Comparison of ENCODE assay signal across 8 mouse cellular contexts in genomic region chr2:60881571-60882041, GRCm38 (mm10).
DNase-seq lines count a peak whose midpoint lies in the region; ATAC-seq and TF ChIP-seq lines count a peak whose summit lies in the region.

No protein-coding gene starts in this region.

- no peak; the same call in 1 of the 2 replicates for ATAC-seq in heart, embryonic 14.5 days (ENCODE audit: insufficient number of reproducible peaks, insufficient read depth, low FRiP score, low read depth)
- no peak for ATAC-seq in embryonic facial prominence, embryonic 14.5 days (ENCODE audit: low read depth)
- ATAC-seq in limb, embryonic 13.5 days (ENCODE audit: low FRiP score, low read depth) = no peak
- ATAC-seq in stomach, embryonic 16.5 days (ENCODE audit: insufficient read depth, low FRiP score) = no peak

- no peak for TF ChIP-seq CTCF in C2C12 (IDR thresholded peaks at IDR 0.05; ENCODE audit: control insufficient read depth, insufficient read depth, insufficient read length)

- H3K9me3 ChIP-seq in heart, embryonic 14.5 days (ENCODE audit: control insufficient read depth, low read length) = no peaks in the 10 kb centered on the region
- no peaks in the 10 kb centered on the region for H3K9me3 ChIP-seq in embryonic facial prominence, embryonic 14.5 days (ENCODE audit: control insufficient read depth, low read length)
- 0 out of 2 replicates have a peak, but pooled peaks cover 4% of the 10 kb centered on the region for H3K9me3 ChIP-seq in limb, embryonic 13.5 days
- H3K9me3 ChIP-seq in stomach, embryonic 16.5 days (replicated peaks; ENCODE audit: control insufficient read depth, low read length) = no peaks in the 10 kb centered on the region

- H3ac ChIP-seq in C2C12 (ENCODE audit: control insufficient read depth, insufficient read length, low read depth) = peak overlapping the region; percentile 99

- peak overlapping the region; percentile 97 for H3K9ac ChIP-seq in heart, embryonic 14.5 days (ENCODE audit: low read length)
- peak overlapping the region; percentile 96 for H3K9ac ChIP-seq in embryonic facial prominence, embryonic 14.5 days (ENCODE audit: low read depth, low read length)
- peak overlapping the region; percentile 96 for H3K9ac ChIP-seq in limb, embryonic 13.5 days
- H3K9ac ChIP-seq in stomach, embryonic 16.5 days (ENCODE audit: low read length) = peak overlapping the region; percentile 97

- peak overlapping the region; percentile 98 to 99 for H3K4me3 ChIP-seq in heart, embryonic 14.5 days (ENCODE audit: control insufficient read depth in 1 of 2, insufficient read depth in 1 of 2, low read depth in 1 of 2, low read length in 2 of 2)
- peak overlapping the region; percentile 69 for H3K4me3 ChIP-seq in C2C12 (ENCODE audit: insufficient read depth, poor library complexity, severe bottlenecking)
- peak overlapping the region; percentile 84 for H3K4me3 ChIP-seq in embryonic facial prominence, embryonic 14.5 days (ENCODE audit: low read depth, low read length)
- peak overlapping the region; percentile 97 for H3K4me3 ChIP-seq in limb, embryonic 13.5 days
- H3K4me3 ChIP-seq in stomach, embryonic 16.5 days (replicated peaks; ENCODE audit: low read length) = peak overlapping the region; percentile 94

- intact Hi-C loops in heart, postnatal 25 days (cut with DNase I) = loop anchor here (2.0 to 10.0 kb wide), 5 partner anchors 33 to 253 kb away; partner anchors contain the start of gene Rbms1

- peak overlapping the region; percentile 50 to 94 for H3K27ac ChIP-seq in heart, embryonic 14.5 days (replicated peaks in 1 of 2; ENCODE audit: control insufficient read depth in 1 of 2, insufficient read depth in 1 of 2, low read depth in 2 of 2, low read length in 2 of 2)
- H3K27ac ChIP-seq in embryonic facial prominence, embryonic 14.5 days (replicated peaks; ENCODE audit: low read depth, low read length) = peak overlapping the region; percentile 95
- H3K27ac ChIP-seq in limb, embryonic 13.5 days = peak overlapping the region; percentile 92
- H3K27ac ChIP-seq in stomach, embryonic 16.5 days (ENCODE audit: low read length) = peak overlapping the region; percentile 96

- H3K79me3 ChIP-seq in C2C12 (ENCODE audit: low read depth) = peaks cover 42% of the 10 kb centered on the region

- WGBS in heart, embryonic 14.5 days = 2% methylated on average over 27 of the region's 27 CpGs
- WGBS in embryonic facial prominence, embryonic 14.5 days = 3% methylated on average over 9 of the region's 27 CpGs
- under 1% methylated on average over 26 of the region's 27 CpGs for WGBS in limb, embryonic 13.5 days
- 2% methylated on average over 27 of the region's 27 CpGs for WGBS in stomach, embryonic 16.5 days

- peaks cover 15 to 56% of the 10 kb centered on the region in 2 experiments for H3K4me1 ChIP-seq in heart, embryonic 14.5 days (ENCODE audit: control insufficient read depth in 2 of 2, insufficient read depth in 2 of 2, low read length in 2 of 2)
- H3K4me1 ChIP-seq in embryonic facial prominence, embryonic 14.5 days (ENCODE audit: control insufficient read depth, insufficient read depth, low read length) = peaks cover 45% of the 10 kb centered on the region
- peaks cover 59% of the 10 kb centered on the region for H3K4me1 ChIP-seq in limb, embryonic 13.5 days
- peaks cover 43% of the 10 kb centered on the region for H3K4me1 ChIP-seq in stomach, embryonic 16.5 days (ENCODE audit: control insufficient read depth, insufficient read depth, low read length)

- peaks cover 77% of the 10 kb centered on the region for H3K79me2 ChIP-seq in C2C12 (ENCODE audit: control insufficient read depth, insufficient read depth)

- peak overlapping the region; percentile 86 for H3K4me2 ChIP-seq in heart, embryonic 14.5 days (ENCODE audit: low read length)
- peak overlapping the region; percentile 77 for H3K4me2 ChIP-seq in embryonic facial prominence, embryonic 14.5 days (ENCODE audit: low read depth, low read length)
- peak overlapping the region; percentile 78 for H3K4me2 ChIP-seq in limb, embryonic 13.5 days (replicated peaks)
- H3K4me2 ChIP-seq in stomach, embryonic 16.5 days (ENCODE audit: low read depth, low read length) = peak overlapping the region; percentile 76

- H3K36me3 ChIP-seq in heart, embryonic 14.5 days (ENCODE audit: control insufficient read depth, insufficient read depth, low read length) = 0 out of 2 replicates have a peak, but pooled peaks cover 3% of the 10 kb centered on the region
- H3K36me3 ChIP-seq in C2C12 (ENCODE audit: control insufficient read depth, insufficient read depth) = peaks cover 8% of the 10 kb centered on the region
- H3K36me3 ChIP-seq in embryonic facial prominence, embryonic 14.5 days (ENCODE audit: control insufficient read depth, insufficient read depth, low read length) = no peaks in the 10 kb centered on the region
- H3K36me3 ChIP-seq in limb, embryonic 13.5 days = 0 out of 2 replicates have a peak, but pooled peaks cover 4% of the 10 kb centered on the region
- no peaks in the 10 kb centered on the region for H3K36me3 ChIP-seq in stomach, embryonic 16.5 days (ENCODE audit: control insufficient read depth, insufficient read depth, low read length)

- H3K27me3 ChIP-seq in heart, embryonic 14.5 days (ENCODE audit: control insufficient read depth, insufficient read depth, low read length) = no peaks in the 10 kb centered on the region
- no peaks in the 10 kb centered on the region for H3K27me3 ChIP-seq in C2C12 (ENCODE audit: control insufficient read depth, insufficient read depth, insufficient read length)
- no peaks in the 10 kb centered on the region for H3K27me3 ChIP-seq in embryonic facial prominence, embryonic 14.5 days (replicated peaks; ENCODE audit: control insufficient read depth, insufficient read depth, low read length)
- no peaks in the 10 kb centered on the region for H3K27me3 ChIP-seq in limb, embryonic 13.5 days
- H3K27me3 ChIP-seq in stomach, embryonic 16.5 days (ENCODE audit: control insufficient read depth, insufficient read depth, low read length) = no peaks in the 10 kb centered on the region

- DNase-seq in heart, postnatal 25 days (ENCODE audit: low spot score) = no peak
- peak; percentile 67 for DNase-seq in embryonic facial prominence, embryonic 14.5 days (ENCODE audit: low spot score)
- no peak for DNase-seq in ovary, postnatal 14 days (ENCODE audit: low spot score)
- no peak for DNase-seq in right cerebral cortex, postnatal 10 days (ENCODE audit: low spot score in 2 of 2)

TF ChIP-seq in C2C12, 6 proteins besides CTCF, POLR2A, EP300 and RAD21:
- TF ChIP-seq MYOD1 (IDR thresholded peaks at IDR 0.05; ENCODE audit: control insufficient read depth, insufficient read length, low read depth) = no peak
- TF ChIP-seq CEBPB (IDR thresholded peaks at IDR 0.05; ENCODE audit: low read depth) = no peak
- TF ChIP-seq MYOG (IDR thresholded peaks at IDR 0.05; ENCODE audit: control insufficient read depth, extremely low read depth, insufficient read length) = no peak
